Comparison of ENCODE assay signal across 11 mouse cellular contexts in genomic region chr12:79839096-79839941, GRCm38 (mm10).
DNase-seq lines count a peak whose midpoint lies in the region; ATAC-seq and TF ChIP-seq lines count a peak whose summit lies in the region.
"Had no signal": no experiment of that assay in that cellular context is flagged by ENCODE, and none has a peak within 500 bp of the region (broad histone marks: within the 10 kb centered on the region; RNA-seq: fewer than 3 reads in every experiment).

No protein-coding gene starts in this region.

- H3K4me3 ChIP-seq in forebrain, embryonic 11.5 days (ENCODE audit: low read depth, low read length), result no peak overlapping the region
- no peak overlapping the region for H3K4me3 ChIP-seq in forebrain, embryonic 15.5 days
- H3K4me3 ChIP-seq in lung, embryonic 14.5 days (ENCODE audit: low read depth, low read length), result no peak overlapping the region
- no peak overlapping the region for H3K4me3 ChIP-seq in intestine, embryonic 15.5 days (replicated peaks)
- H3K4me3 ChIP-seq in neural tube, embryonic 14.5 days (ENCODE audit: low read depth, low read length), result no peak overlapping the region

- 8% methylated on average over 12 of the region's 12 CpGs for WGBS in forebrain, embryonic 11.5 days
- 10% methylated on average over 12 of the region's 12 CpGs for WGBS in forebrain, embryonic 15.5 days
- WGBS in lung, embryonic 14.5 days, result 57% methylated on average over 12 of the region's 12 CpGs
- WGBS in intestine, embryonic 15.5 days, result 68% methylated on average over 12 of the region's 12 CpGs
- WGBS in neural tube, embryonic 14.5 days, result 37% methylated on average over 12 of the region's 12 CpGs

- DNase-seq in forebrain, embryonic 11.5 days (ENCODE audit: low spot score), result peak; percentile 78
- DNase-seq in lung, embryonic 14.5 days, result no peak
- DNase-seq in lung, postnatal 4 days, result no peak
- no peak for DNase-seq in cerebellum, adult 11 months
- DNase-seq: cerebellum, adult 9-11 months; lung, adult 18-20 months; retina, postnatal 1 day had no signal

- H3K4me2 ChIP-seq in forebrain, embryonic 11.5 days (ENCODE audit: low read depth, low read length, severe bottlenecking), result no peak overlapping the region
- H3K4me2 ChIP-seq in forebrain, embryonic 15.5 days (replicated peaks), result no peak overlapping the region
- no peak overlapping the region for H3K4me2 ChIP-seq in lung, embryonic 14.5 days
- no peak overlapping the region for H3K4me2 ChIP-seq in intestine, embryonic 15.5 days (replicated peaks)
- H3K4me2 ChIP-seq in neural tube, embryonic 14.5 days (ENCODE audit: low read depth, low read length), result no peak overlapping the region

- peak overlapping the region; percentile 57 for H3K27ac ChIP-seq in forebrain, embryonic 11.5 days (ENCODE audit: low read depth, low read length)
- no peak overlapping the region for H3K27ac ChIP-seq in forebrain, embryonic 15.5 days (replicated peaks)
- H3K27ac ChIP-seq in lung, embryonic 14.5 days (ENCODE audit: low read depth), result peak overlapping the region; percentile 69
- peak overlapping the region; percentile 55 for H3K27ac ChIP-seq in intestine, embryonic 15.5 days
- peak overlapping the region; percentile 48; the same call in 1 of the 2 replicates for H3K27ac ChIP-seq in neural tube, embryonic 14.5 days (ENCODE audit: low read depth, low read length)

- no peaks in the 10 kb centered on the region for H3K27me3 ChIP-seq in forebrain, embryonic 11.5 days (ENCODE audit: control insufficient read depth, insufficient read depth, low read length)
- H3K27me3 ChIP-seq in forebrain, embryonic 15.5 days, result no peaks in the 10 kb centered on the region
- H3K27me3 ChIP-seq in lung, embryonic 14.5 days (ENCODE audit: insufficient read depth, low read length), result no peaks in the 10 kb centered on the region
- H3K27me3 ChIP-seq in intestine, embryonic 15.5 days (replicated peaks), result no peaks in the 10 kb centered on the region
- no peaks in the 10 kb centered on the region for H3K27me3 ChIP-seq in neural tube, embryonic 14.5 days (ENCODE audit: control insufficient read depth, insufficient read depth, low read length)

- H3K9me3 ChIP-seq in forebrain, embryonic 11.5 days (ENCODE audit: control insufficient read depth, low read length), result no peaks in the 10 kb centered on the region
- H3K9me3 ChIP-seq in forebrain, embryonic 15.5 days, result no peaks in the 10 kb centered on the region
- no peaks in the 10 kb centered on the region for H3K9me3 ChIP-seq in lung, embryonic 14.5 days (ENCODE audit: low read depth, low read length)
- H3K9me3 ChIP-seq in intestine, embryonic 15.5 days, result no peaks in the 10 kb centered on the region
- H3K9me3 ChIP-seq in neural tube, embryonic 14.5 days (ENCODE audit: control insufficient read depth, low read length), result no peaks in the 10 kb centered on the region

- H3K36me3 ChIP-seq in forebrain, embryonic 11.5 days (ENCODE audit: control insufficient read depth, insufficient read depth, low read length), result no peaks in the 10 kb centered on the region
- H3K36me3 ChIP-seq in forebrain, embryonic 15.5 days, result no peaks in the 10 kb centered on the region
- H3K36me3 ChIP-seq in lung, embryonic 14.5 days (ENCODE audit: insufficient read depth), result no peaks in the 10 kb centered on the region
- no peaks in the 10 kb centered on the region for H3K36me3 ChIP-seq in intestine, embryonic 15.5 days
- H3K36me3 ChIP-seq in neural tube, embryonic 14.5 days (ENCODE audit: control insufficient read depth, insufficient read depth, low read length), result no peaks in the 10 kb centered on the region

- no peak for TF ChIP-seq CTCF in lung, embryonic 14.5 days (IDR thresholded peaks at IDR 0.05; ENCODE audit: low read depth)

- peaks cover 38% of the 10 kb centered on the region for H3K4me1 ChIP-seq in forebrain, embryonic 11.5 days (replicated peaks; ENCODE audit: control insufficient read depth, insufficient read depth, low read length)
- H3K4me1 ChIP-seq in forebrain, embryonic 15.5 days, result peaks cover 44% of the 10 kb centered on the region
- peaks cover 56% of the 10 kb centered on the region for H3K4me1 ChIP-seq in lung, embryonic 14.5 days (ENCODE audit: insufficient read depth)
- H3K4me1 ChIP-seq in intestine, embryonic 15.5 days (replicated peaks), result peaks cover 48% of the 10 kb centered on the region
- peaks cover 16% of the 10 kb centered on the region for H3K4me1 ChIP-seq in neural tube, embryonic 14.5 days (ENCODE audit: control insufficient read depth, insufficient read depth, low read length)

- 0 out of 2 replicates have a peak overlapping the region, but pooled peaks have one; percentile 3 for H3K9ac ChIP-seq in forebrain, embryonic 11.5 days (ENCODE audit: low read length)
- no peak overlapping the region for H3K9ac ChIP-seq in forebrain, embryonic 15.5 days (replicated peaks)
- H3K9ac ChIP-seq in lung, embryonic 14.5 days, result no peak overlapping the region
- no peak overlapping the region for H3K9ac ChIP-seq in intestine, embryonic 15.5 days
- H3K9ac ChIP-seq in neural tube, embryonic 14.5 days (replicated peaks; ENCODE audit: low read depth, low read length), result no peak overlapping the region

- ATAC-seq in forebrain, embryonic 11.5 days (replicated peaks; ENCODE audit: low FRiP score), result peak; percentile 78
- ATAC-seq in forebrain, embryonic 15.5 days (replicated peaks), result no peak; the same call in 1 of the 2 replicates
- ATAC-seq in lung, embryonic 14.5 days (ENCODE audit: insufficient read depth), result no peak
- ATAC-seq in intestine, embryonic 15.5 days, result no peak
- no peak for ATAC-seq in neural tube, embryonic 14.5 days (ENCODE audit: low read depth)
- ATAC-seq in megakaryocyte progenitor cell, adult 5-6 weeks (replicated peaks; ENCODE audit: poor library complexity), result no peak
